Mouse (Mus musculus): ENCODE measurements at regions not wholly inside any gene's neighbourhood (a gene's known extent, or its start where the extent isn't known, plus 50 kb on each side); places are given as distances from the start of the nearest gene placed in this dataset.
A peak's percentile ranks its signal among the peaks of the same experiment; 100 is the strongest.

- H3K4me1 ChIP-seq (ENCODE audit: control insufficient read depth, insufficient read depth, low read length), result no peaks in the 10 kb centered on the region
These were observed 136.9 kb downstream of the Uaca start for GRCm38 (mm10) chr9:60931290-60931689.

DNA sequence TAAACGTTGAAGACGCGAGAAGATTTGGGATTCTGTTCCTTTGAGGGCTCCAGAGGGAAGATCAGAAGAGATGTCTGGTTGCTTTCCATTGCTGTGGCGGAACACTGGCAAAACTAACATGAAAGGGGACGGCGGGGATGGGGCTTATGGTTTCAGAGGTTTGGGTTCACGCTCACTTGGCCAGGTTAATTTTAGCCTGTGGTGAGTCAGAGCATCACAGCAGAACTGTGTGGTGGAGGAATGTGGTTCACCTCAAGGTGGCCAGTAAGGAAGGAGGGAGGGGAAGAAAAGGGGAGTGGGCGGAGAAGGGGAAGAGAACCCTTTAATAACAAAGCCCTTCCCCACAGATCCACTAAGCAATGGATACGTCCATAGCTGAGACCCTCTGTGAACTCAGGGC is 142.6 kb downstream of the Uaca start:
- Histone ChIP-seq H3K27ac (ENCODE audit: insufficient read depth, low read depth, low read length) (no peak overlapping the region), H3K4me3 (ENCODE audit: insufficient read depth, low read length) (no peak overlapping the region), H3K4me1 (ENCODE audit: control insufficient read depth, insufficient read depth, low read length) (no peaks in the 10 kb centered on the region)
- TF ChIP-seq CTCF (IDR thresholded peaks at IDR 0.05; ENCODE audit: low read depth, low read length), result no peak
- no peak for TF ChIP-seq POLR2A (IDR thresholded peaks at IDR 0.05; ENCODE audit: borderline replicate concordance, low read depth, low read length)

More at GRCm38 (mm10) chr9:60931290-60931689, 136.9 kb downstream of the Uaca start:
- no peak overlapping the region for H3K27ac ChIP-seq (ENCODE audit: insufficient read depth, low read depth, low read length)
- TF ChIP-seq CTCF (IDR thresholded peaks at IDR 0.05; ENCODE audit: low read depth, low read length) (no peak), POLR2A (IDR thresholded peaks at IDR 0.05; ENCODE audit: borderline replicate concordance, low read depth, low read length) (no peak)
- H3K4me3 ChIP-seq (ENCODE audit: insufficient read depth, low read length), result no peak overlapping the region

GRCm38 (mm10) chr9:60939858-60940804 is 145.8 kb downstream of the Uaca start:
- Histone ChIP-seq H3K27ac (ENCODE audit: insufficient read depth, low read depth, low read length) (no peak overlapping the region), H3K4me3 (ENCODE audit: insufficient read depth, low read length) (no peak overlapping the region), H3K4me1 (ENCODE audit: control insufficient read depth, insufficient read depth, low read length) (no peaks in the 10 kb centered on the region)
- TF ChIP-seq POLR2A (IDR thresholded peaks at IDR 0.05; ENCODE audit: borderline replicate concordance, low read depth, low read length), result no peak
- peak; percentile 80 for TF ChIP-seq CTCF (IDR thresholded peaks at IDR 0.05; ENCODE audit: low read depth, low read length)

DNA sequence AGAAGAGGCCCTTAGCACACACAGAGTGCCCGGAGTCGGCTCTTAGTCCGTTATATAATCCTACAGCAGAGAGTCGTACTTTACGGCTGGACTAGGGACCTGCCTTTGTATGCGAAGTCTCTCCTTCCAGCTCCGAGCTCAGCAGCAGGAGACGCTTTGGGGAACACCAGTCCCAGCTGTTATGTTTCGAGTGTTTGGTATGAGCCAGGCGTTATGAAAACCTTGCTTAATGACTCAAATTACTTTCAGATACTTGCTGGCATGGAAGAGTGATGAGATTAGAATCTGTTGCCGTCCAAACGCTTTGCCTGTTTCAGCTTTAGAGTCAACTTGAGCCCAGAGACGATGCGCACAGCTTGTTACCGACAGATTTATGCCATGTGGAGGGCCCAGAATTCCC is 153.0 kb downstream of the Uaca start:
- TF ChIP-seq POLR2A (IDR thresholded peaks at IDR 0.05; ENCODE audit: borderline replicate concordance, low read depth, low read length), result no peak
- H3K4me1 ChIP-seq (ENCODE audit: control insufficient read depth, insufficient read depth, low read length), result no peaks in the 10 kb centered on the region
- H3K27ac ChIP-seq (ENCODE audit: insufficient read depth, low read depth, low read length), result no peak overlapping the region
- no peak overlapping the region for H3K4me3 ChIP-seq (ENCODE audit: insufficient read depth, low read length)

DNA sequence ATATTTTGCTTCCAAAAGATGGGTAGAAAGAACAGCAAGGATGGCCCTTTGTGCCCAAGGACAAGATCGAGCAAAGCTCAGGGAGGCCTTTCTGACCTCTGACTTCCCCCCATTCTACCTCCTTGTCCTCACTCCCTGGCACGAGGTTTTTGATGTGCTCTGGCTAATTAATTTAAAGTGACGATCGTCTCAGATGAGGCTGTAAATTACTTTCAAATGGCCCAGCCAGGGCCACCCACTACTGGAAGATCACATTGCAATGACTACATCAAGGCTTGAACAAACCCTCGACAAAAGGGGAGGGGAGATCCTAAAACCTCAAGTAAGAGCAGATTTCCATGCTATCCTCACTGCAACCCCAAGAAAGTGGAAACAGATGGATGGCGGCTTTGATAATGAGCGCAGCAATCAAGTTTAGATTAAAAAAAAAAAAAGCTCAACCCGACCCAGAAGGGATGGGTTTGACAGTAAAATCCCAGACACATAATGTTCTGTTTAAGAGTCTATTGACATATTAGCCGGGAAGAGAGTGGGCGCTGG is 154.3 kb downstream of the Uaca start:
- H3K4me3 ChIP-seq (ENCODE audit: insufficient read depth, low read length), result no peak overlapping the region
- H3K27ac ChIP-seq (ENCODE audit: insufficient read depth, low read depth, low read length), result no peak overlapping the region
- no peaks in the 10 kb centered on the region for H3K4me1 ChIP-seq (ENCODE audit: control insufficient read depth, insufficient read depth, low read length)
- TF ChIP-seq CTCF (IDR thresholded peaks at IDR 0.05; ENCODE audit: low read depth, low read length) (no peak), POLR2A (IDR thresholded peaks at IDR 0.05; ENCODE audit: borderline replicate concordance, low read depth, low read length) (no peak)

- H3K4me3 ChIP-seq (ENCODE audit: insufficient read depth, low read length), result no peak overlapping the region
- H3K27ac ChIP-seq (ENCODE audit: insufficient read depth, low read depth, low read length), result no peak overlapping the region
- no peak for TF ChIP-seq POLR2A (IDR thresholded peaks at IDR 0.05; ENCODE audit: borderline replicate concordance, low read depth, low read length)
- TF ChIP-seq CTCF (IDR thresholded peaks at IDR 0.05; ENCODE audit: low read depth, low read length), result no peak
- peaks cover 2% of the 10 kb centered on the region for H3K4me1 ChIP-seq (ENCODE audit: control insufficient read depth, insufficient read depth, low read length)
These were observed 155.8 kb downstream of the Uaca start for GRCm38 (mm10) chr9:60950161-60950560.

DNA sequence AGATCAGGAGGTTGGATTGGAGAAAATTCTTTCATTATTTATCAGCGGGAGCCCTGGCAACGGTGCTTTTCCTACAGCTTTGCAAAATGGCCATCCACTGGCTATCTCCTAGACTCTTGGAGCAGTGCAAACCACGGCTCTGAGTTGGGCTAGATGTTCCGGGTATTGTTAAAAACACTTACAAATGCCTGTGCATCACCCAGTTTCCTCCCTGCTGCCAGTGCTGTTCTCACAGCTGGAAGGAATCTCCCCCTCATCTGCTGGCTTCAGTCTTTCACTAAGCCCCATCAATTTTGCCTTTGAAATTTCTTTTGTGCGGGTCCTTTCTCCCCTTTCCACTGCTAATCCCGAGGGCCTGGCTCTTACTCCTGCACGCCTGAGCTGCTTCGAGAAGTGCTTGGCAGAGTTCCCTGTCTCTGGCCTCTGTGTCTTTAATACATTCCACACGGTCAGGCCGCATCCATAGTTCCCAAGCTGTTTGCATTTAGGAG is 156.8 kb downstream of the Uaca start:
- H3K4me3 ChIP-seq (ENCODE audit: insufficient read depth, low read length), result no peak overlapping the region
- TF ChIP-seq POLR2A (IDR thresholded peaks at IDR 0.05; ENCODE audit: borderline replicate concordance, low read depth, low read length) (no peak), CTCF (IDR thresholded peaks at IDR 0.05; ENCODE audit: low read depth, low read length) (no peak)
- no peak overlapping the region for H3K27ac ChIP-seq (ENCODE audit: insufficient read depth, low read depth, low read length)
- peaks cover 9% of the 10 kb centered on the region for H3K4me1 ChIP-seq (ENCODE audit: control insufficient read depth, insufficient read depth, low read length)

DNA sequence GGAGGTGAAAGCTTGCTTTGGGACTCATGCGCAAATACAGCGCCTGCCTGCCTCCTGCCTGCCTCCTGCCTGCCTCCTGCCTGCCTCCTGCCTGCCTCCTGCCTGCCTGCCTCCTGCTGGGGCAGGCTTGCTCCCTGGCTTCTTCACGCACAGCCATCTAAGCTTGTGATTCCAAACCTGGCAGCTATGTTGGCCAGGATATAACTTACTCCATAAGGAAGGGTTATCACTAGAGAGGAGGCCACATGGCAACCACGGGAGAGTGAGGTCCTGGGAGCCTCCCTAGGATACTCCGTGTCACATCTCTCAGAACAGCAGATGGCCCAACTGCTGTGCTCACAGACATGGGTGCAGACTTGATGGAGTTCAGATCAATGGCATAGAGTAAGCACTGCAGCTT is 163.1 kb downstream of the Uaca start:
- TF ChIP-seq POLR2A (IDR thresholded peaks at IDR 0.05; ENCODE audit: borderline replicate concordance, low read depth, low read length) (no peak), CTCF (IDR thresholded peaks at IDR 0.05; ENCODE audit: low read depth, low read length) (no peak)
- H3K4me3 ChIP-seq (ENCODE audit: insufficient read depth, low read length), result no peak overlapping the region
- no peak overlapping the region for H3K27ac ChIP-seq (ENCODE audit: insufficient read depth, low read depth, low read length)
- H3K4me1 ChIP-seq (ENCODE audit: control insufficient read depth, insufficient read depth, low read length), result peaks cover 12% of the 10 kb centered on the region

- no peak for TF ChIP-seq CTCF (IDR thresholded peaks at IDR 0.05; ENCODE audit: low read depth, low read length)
- no peak for TF ChIP-seq POLR2A (IDR thresholded peaks at IDR 0.05; ENCODE audit: borderline replicate concordance, low read depth, low read length)
- Histone ChIP-seq H3K4me3 (ENCODE audit: insufficient read depth, low read length) (no peak overlapping the region), H3K27ac (ENCODE audit: insufficient read depth, low read depth, low read length) (no peak overlapping the region), H3K4me1 (ENCODE audit: control insufficient read depth, insufficient read depth, low read length) (peaks cover 12% of the 10 kb centered on the region)
These were observed 165.2 kb downstream of the Uaca start for GRCm38 (mm10) chr9:60959537-60959936.

GRCm38 (mm10) chr9:60962086-60962485 is 167.7 kb downstream of the Uaca start:
- Histone ChIP-seq H3K27ac (ENCODE audit: insufficient read depth, low read depth, low read length) (no peak overlapping the region), H3K4me1 (ENCODE audit: control insufficient read depth, insufficient read depth, low read length) (no peaks in the 10 kb centered on the region), H3K4me3 (ENCODE audit: insufficient read depth, low read length) (no peak overlapping the region)
- no peak for TF ChIP-seq CTCF (IDR thresholded peaks at IDR 0.05; ENCODE audit: low read depth, low read length)
- TF ChIP-seq POLR2A (IDR thresholded peaks at IDR 0.05; ENCODE audit: borderline replicate concordance, low read depth, low read length), result no peak

Measured in bone marrow macrophage, adult 2 months (primary cell).